Mouse (Mus musculus) spleen, adult 18-20 months (tissue): ENCODE data around the gene Prrc2c.
"Not testable (repeated sequence)": the region's sequence is repeated elsewhere in the genome, so short reads cannot be mapped to it uniquely, and the experiment has no call there.

Experiments
- DNase-seq, 2 experiments: peaks; one replicate each; pipeline ENCODE4 v3.0.0; 2022; ENCODE audit warnings: mixed read lengths in 2 of 2

Prrc2c gene

DNA sequence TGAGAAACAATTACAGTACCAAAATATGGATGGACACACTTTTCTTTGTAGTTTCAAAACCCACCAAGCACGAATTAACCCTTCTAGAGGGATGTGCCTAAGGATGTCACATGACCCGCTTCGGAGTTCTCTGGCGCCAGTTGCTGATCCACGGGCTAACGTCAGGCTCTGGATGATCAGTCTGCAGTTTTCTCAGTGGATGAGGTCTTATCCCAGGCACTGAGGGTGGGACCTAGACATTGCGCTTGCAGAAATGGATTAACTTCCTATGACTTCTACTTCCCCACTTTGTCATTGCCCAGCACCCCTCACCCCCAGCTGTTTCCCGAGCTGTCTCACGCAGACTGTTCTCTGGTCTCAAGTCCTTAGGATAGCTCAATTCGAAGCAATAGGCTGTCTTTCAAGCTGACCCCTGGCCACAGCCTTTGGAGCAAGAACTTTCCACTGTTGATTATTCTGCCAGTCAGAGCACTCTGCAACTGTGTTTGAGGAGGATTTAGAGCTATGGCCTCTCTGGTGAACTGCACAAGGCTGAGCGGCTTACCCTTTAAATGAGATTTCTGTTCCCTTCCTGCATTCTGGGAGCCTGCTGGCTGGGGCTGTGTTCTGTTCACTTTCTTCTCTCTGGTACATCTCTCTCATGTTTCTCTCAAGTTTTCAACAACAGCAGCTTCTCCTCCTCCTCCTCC is 74.7 kb downstream of the Prrc2c start:
- DNase-seq: no peak

DNA sequence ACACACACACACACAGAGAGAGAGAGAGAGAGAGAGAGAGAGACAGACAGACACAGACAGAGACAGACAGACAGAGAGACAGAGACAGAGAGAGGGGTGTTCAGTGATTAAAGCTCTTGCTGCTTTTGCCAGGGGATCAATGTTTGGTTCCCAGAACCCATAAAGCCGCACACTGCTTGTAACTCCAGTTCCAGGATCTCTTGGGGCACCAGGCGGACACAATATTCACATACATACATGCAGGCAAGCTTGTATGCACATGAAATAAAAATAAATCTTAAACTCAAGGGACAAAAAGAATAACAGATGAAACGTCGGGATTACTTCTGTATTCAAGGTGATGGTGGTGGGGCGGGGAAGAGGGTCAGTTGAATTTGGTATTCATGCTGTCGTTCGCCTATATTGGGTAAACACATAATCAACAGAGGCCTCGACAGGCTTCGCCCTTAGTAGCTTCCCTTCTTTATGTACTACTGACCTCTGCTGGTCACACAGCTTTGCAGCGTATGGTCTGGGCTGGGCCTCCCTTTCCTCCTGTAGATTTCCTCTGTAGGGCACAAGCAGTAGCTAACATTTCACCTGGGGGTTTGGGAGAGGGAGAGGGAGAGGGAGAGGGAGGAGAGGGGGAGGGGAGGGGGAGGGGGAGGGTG is 75.4 kb downstream of the Prrc2c start:
- peak; percentile 18 to 48 for DNase-seq

DNA sequence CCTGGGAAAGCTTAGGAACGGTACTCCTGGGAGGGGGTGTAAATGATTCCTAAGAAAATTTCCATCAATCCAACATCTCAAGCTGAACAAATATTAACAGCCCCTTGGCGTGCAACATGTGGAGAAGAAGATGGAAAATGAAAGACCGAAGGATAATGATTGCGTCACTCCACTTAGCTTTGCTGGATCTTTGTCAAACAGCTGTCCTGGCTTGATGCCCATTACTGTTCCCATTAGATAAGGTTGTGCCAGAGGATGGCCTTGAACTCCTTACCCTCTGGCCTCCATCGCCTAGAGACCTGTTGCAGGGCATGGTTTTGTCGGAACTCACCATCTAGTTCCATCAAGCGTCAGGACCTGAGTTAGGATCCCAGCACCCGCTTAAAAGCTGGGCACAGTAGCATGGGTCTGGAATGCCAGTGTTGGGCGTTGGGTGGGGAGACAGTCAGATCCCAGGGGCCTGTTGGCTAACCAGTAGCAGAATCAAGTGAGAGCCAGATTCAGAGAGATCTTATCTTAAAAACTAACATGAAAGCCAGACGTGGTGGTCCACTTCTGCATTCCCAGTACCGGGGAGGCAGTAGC is 80.0 kb downstream of the Prrc2c start:
- DNase-seq: no peak

DNA sequence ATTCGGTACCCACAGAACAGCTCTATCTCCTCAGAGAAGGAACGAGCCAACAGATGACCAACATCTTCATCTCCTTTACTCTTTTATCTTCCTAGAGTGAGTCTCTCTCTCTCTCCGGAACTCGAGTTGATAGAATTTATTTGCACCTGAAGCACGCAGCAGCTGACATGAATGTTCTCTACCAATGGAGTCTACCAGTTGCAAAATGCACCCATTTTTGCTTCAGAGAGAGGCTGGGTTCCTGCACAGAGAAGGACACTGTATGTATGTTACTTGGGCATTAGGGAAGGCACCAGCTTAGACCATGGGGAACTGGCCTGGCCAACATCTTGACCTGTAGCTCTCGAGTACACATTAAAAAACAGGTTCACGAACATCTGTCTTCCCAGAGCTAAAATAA is 82.2 kb downstream of the Prrc2c start, which contains the start of gene Myocos:
Myocos (minus strand) TSS at position 101 of the 400 bp plus-strand sequence.
- no peak for DNase-seq

DNA sequence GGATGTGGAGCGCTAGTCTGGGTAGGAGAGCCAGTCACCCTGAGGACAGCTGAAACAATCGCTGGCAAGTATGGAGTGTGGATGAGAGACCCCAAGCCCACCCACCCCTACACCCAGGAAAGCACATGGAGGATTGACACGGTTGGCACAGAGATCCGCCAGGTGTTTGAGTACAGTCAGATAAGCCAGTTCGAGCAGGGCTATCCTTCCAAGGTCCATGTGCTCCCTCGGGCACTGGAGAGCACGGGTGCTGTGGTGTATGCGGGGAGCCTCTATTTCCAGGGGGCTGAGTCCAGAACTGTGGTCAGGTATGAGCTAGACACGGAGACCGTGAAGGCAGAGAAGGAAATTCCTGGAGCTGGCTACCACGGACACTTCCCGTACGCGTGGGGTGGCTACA is 91.9 kb downstream of the Prrc2c start:
- no peak for DNase-seq

DNA sequence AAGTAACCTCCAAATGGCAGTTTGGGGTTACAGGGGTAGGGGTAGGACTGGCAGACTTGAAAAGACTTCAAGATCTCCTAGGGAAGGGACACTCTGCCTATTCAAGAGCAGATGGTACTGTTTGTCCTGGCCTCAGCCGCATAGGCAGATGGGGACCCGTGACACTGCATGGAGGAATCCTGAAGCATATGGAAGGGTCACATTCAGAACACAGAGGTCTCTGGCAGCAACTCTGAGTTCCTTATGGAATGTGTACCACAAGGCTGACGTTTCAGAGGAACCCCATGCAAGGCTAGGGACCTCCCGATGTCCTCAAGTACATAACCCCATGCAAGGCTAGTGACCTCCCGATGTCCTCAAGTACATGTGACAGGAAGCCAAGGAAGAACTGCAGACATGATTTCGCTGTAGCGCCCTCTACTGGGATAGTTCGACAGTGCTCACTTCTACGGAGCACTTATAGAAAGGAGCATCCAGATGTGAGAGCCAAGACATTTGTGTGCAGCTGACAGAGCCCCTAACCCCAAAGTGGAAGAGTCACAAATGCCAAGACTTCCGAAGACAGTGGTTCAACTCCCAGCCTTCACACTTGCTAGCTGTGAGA is 94.2 kb downstream of the Prrc2c start:
- DNase-seq: peak in 1 of 2 experiments; percentile 17

DNA sequence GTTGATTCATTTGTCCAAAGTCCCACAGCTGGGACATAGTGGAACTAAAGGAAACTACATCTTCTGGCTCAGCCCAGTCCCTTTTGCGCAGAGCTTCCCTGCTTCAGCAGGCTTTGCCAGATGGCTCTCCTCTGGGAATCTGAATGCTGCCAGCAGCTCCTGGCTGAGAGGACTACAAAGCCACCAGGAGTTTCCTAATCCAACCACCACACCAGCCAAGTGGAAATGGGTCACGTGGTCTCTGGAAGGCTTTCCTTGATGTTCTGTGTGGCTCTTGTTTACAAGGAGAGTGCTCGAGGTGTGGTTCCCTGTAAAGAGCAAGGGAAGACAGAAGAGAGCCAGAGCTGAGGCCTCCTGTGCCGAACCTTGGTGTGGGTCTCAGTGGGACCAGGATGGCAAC is 96.6 kb downstream of the Prrc2c start:
- no peak for DNase-seq

DNA sequence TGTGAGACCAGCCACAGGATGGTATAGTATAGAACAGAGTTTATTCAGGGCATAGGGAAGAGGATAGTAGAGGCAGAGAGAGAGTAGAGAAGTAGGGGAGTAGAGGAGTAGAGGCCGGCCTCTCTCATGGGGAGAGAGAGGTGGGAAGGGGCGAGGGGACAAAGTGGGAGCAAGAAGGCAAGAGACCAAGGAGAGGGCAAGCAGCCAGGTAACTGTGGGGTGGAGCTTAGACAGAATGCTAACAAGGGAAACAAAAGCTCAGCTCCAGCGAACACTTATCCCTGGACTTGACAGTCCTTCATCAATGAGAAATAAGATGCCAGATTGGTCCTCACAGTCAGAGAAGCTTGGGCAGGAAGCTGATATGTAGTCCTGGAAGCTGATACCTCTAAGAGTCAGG is 97.8 kb downstream of the Prrc2c start:
- DNase-seq: no peak

DNA sequence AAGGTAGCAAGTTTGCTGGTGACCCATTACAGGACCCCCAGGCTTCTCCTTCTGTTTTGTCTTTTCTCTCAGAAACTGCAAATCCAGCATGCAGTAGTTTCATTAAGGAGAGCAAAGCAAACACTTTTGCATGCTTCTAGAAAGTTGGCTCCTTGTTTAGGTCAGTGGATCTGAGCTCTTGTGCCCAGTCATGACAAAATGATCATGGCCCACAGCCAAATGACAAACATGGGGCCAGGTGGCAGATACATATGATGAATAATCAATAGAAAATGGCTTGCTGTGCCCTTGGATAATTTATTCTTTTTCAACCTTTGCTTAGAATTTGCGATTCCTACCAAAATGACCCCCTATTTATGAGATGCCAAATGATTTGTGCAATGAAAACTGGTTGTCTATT is 100.5 kb downstream of the Prrc2c start:
- no peak for DNase-seq

DNA sequence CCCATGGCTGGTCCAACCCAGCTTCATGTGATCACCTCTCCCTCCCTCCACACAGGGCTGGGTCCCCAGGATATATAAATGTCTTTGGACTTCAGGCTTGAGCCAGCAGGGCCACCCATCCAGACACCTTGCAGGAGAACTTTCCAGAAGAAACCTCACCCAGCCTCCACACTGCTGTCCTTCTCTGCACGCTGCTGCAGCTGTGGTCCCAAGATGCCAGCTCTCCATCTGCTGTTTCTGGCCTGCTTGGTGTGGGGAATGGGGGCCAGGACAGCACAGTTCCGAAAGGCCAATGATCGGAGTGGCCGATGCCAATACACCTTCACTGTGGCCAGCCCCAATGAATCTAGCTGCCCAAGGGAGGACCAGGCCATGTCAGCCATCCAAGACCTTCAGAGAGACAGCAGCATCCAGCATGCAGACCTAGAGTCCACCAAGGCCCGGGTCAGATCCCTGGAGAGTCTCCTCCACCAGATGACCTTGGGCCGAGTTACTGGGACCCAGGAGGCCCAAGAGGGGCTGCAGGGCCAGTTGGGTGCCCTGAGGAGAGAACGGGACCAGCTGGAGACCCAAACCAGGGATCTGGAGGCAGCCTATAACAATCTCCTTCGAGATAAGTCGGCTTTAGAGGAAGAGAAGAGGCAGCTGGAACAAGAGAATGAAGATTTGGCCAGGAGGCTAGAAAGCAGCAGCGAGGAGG is 101.2 kb downstream of the Prrc2c start, which contains the start of gene Myoc:
Myoc (plus strand) TSS at position 105 of the 700 bp plus-strand sequence.
- DNase-seq: no peak

DNA sequence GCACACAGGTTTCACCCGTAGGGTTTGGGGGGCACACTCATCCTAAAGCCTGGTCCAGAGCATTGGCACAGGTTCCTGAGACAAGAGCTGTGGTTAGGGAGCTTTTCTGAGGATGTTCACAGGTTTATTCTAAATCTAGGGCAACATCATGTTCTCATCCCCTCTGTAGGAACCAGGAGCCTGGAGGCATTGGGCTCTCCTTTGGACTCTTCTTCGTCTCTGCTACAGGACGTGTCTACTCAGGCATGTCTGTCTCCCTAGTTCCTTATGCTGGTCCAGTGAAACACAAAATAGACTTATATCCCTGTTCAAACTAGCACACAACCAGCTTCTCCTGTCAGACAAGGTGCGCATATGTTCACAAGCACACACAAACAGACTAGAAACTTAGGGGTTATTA is 101.8 kb downstream of the Prrc2c start:
- no peak for DNase-seq

DNA sequence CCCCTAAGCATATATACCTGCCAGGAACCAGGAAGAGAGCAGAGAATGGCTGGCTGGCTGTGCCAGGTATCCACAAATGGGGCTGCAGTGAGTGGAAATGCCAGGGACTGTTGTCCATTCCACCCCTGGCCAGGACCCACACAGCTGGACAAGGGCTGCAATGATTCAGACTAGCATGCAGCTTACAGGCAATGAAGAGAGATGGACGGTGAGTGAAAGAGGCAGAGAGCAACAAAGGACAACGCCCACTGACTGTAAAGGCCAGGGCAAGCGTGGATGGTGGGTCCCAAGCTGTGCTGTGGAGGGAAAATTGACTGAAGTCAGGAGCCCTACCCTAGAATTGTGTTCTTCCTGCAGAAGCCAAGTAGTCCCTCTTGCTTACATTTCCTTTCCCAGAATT is 103.8 kb downstream of the Prrc2c start:
- no peak for DNase-seq

DNA sequence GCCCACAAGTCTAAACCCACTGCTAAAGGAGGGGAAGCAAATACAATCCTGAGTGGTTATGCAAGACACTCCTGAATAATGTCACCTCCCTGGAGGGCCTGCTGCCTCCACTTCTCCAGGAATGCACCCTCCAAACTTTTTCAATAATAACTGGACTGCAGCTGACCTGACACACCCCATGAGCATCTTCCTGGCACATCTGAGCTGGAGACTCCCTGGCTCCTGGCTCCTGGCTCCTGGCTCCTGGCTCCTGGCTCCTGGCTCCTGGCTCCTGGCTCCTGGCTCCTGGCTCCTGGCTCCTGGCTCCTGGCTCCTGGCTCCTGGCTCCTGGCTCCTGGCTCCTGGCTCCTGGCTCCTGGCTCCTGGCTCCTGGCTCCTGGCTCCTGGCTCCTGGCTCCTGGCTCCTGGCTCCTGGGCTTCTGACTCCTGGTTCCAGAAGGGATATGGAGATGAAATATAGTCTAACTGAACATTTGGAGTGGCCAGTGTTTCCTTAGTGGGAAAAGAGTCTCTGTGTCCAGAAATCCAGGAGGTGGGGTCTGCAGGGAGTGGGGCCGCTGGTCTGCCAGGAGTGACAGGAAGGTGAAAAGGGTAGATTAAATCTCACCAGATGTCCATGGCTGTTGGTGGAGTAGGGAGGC is 104.9 kb downstream of the Prrc2c start:
- DNase-seq: not testable (repeated sequence)

DNA sequence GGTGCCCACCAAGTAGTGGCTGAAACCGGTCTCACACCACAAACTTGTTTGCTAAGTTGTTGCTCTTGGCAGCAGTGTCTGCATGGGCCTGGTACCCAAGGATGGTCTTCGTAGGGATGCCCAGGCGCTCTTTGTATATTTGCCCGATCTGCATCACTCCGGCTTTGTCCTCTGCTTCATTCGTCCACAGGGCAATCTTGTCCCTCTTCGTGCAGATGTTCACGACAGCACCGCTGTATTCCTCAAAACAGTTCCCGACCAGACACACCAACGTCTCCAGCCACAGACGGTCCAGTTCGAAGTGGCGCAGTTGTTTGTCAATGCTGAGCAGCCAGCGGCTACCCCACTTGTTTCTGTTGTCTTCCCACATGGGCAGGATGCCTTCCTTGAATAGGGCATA is 112.0 kb downstream of the Prrc2c start:
- DNase-seq: not testable (repeated sequence)

DNA sequence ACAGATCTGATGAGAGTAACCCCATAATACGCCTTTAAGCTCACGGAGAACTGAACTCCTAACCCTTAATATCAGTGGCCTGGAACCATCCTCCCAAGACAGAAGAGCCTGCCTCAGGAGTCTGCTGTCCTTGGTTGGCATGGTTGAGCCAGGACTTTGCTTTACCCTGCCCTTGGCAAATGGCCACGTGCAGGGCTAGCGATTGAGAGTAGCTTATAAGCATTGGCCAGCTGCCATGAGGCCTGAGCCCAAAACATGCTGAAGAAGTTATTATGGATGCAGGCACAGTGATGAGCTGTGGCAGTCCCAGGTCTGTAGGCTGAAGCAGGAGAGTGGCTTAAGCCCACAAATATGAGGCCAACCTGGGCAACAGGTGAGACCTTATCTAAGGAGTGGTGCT is 112.5 kb downstream of the Prrc2c start:
- not testable (repeated sequence) for DNase-seq

DNA sequence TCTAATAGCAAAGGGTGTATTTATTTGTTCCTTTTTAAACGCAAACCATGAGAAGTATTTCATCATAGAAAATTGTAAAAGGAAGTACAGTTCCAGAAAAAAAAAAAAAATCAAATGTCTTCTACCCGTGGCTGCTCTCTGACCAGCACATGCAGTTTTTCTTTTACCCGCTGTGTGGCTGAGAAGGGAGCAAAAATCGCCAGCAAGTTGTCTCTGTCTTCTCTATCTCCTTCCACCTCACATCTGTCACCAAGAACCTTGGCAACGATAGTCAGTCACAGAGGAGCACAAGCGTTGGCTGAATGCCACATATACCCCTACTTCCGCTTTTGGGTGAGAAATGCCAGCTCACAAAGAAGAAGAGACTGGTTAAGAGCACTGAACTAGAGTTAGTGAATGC is 115.1 kb downstream of the Prrc2c start:
- peak in 1 of 2 experiments; percentile 27 for DNase-seq

DNA sequence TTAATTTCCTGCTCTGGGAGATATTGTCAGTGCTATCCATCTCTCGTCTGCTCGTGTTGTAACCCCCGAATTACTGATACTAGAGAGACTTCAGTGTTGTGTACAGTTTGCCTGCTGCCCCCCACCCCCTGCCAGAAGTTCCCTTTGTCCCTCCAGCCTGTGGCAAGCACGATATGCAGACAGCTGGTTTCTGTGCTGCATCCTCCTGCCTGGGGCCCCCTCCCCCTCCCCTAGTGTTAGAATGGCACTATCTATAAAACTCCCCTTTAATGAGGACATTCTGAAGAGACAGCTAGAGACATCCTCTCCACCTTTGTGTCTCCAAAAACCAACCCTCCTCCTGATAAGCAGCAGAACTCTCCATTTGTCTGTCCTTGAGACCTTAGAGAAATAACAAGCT is 116.5 kb downstream of the Prrc2c start:
- no peak for DNase-seq
